Mouse (Mus musculus) adipocyte (in vitro differentiated cells): ENCODE results near the gene Tmem167b.

Experiments
- DNase-seq: peaks from one replicate; pipeline ENCODE4 v3.0.0-alpha.2; 2016; ENCODE audit warnings: low spot score

Gene Tmem167b

GRCm38 (mm10) chr3:108536517-108537260, 25.6 kb downstream of the Tmem167b start, which contains the start of gene 5330417C22Rik:
5330417C22Rik (minus strand) TSS chr3:108536536.
- no peak for DNase-seq

GRCm38 (mm10) chr3:108535896-108536516, 26.3 kb downstream of the Tmem167b start:
- no peak for DNase-seq

GRCm38 (mm10) chr3:108533951-108534350, 28.3 kb downstream of the Tmem167b start, which contains the start of gene 1700013F07Rik:
1700013F07Rik (plus strand) TSS chr3:108534150.
- DNase-seq = no peak

- DNase-seq = peak; percentile 31
These were observed 29.0 kb downstream of the Tmem167b start for GRCm38 (mm10) chr3:108533114-108533885.

GRCm38 (mm10) chr3:108528489-108528888, 33.8 kb downstream of the Tmem167b start:
- DNase-seq = no peak

- DNase-seq = no peak
These were observed 38.9 kb downstream of the Tmem167b start for GRCm38 (mm10) chr3:108523415-108523814.

GRCm38 (mm10) chr3:108518276-108518675, 44.0 kb downstream of the Tmem167b start:
- DNase-seq = no peak

GRCm38 (mm10) chr3:108513465-108513864, 48.8 kb downstream of the Tmem167b start:
- no peak for DNase-seq

GRCm38 (mm10) chr3:108510716-108511483, 51.4 kb downstream of the Tmem167b start:
- DNase-seq = no peak

- no peak for DNase-seq
These were observed 52.1 kb downstream of the Tmem167b start for GRCm38 (mm10) chr3:108510156-108510555.

GRCm38 (mm10) chr3:108508745-108509474, 53.4 kb downstream of the Tmem167b start:
- no peak for DNase-seq
